Mouse (Mus musculus) spleen, adult 18-20 months (tissue): Measurements from ENCODE around the gene Olfr504.
"Not testable (repeated sequence)": the region's sequence is repeated elsewhere in the genome, so short reads cannot be mapped to it uniquely, and the experiment has no call there.

Experiments used
- DNase-seq, 2 experiments: peaks; one replicate each; pipeline ENCODE4 v3.0.0; 2022; ENCODE audit warnings: mixed read lengths in 2 of 2

The Olfr504 gene

GRCm38 (mm10) chr7:108565693-108566092 is at the start of gene Olfr504:
Olfr504 (minus strand) TSS chr7:108565793.
- DNase-seq = no peak

- DNase-seq = no peak
These were observed 48.5 kb upstream of the Olfr504 start for GRCm38 (mm10) chr7:108614110-108614509.

DNA sequence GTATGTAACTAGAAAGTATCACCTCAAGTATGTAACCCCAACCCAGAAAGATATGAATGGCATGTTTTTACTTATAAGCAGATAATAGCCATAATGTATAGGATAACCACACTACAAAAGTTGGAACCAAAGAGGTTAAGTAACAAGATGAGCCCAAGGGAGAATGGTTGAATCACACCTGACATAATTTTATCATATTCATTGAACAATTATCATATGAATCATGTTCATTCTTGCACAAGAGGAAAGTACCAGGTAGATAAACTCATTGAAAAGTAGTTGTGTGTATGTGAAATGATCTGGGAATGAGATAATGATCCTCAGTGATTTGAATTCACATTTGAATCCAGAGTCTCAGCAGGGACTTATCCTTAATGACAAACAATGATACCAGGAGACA is 44.9 kb upstream of the Olfr504 start, which contains the start of gene Olfr506:
Gene Olfr506 (plus strand): TSS at position 301 of the 400 bp plus-strand sequence.
- no peak for DNase-seq

DNA sequence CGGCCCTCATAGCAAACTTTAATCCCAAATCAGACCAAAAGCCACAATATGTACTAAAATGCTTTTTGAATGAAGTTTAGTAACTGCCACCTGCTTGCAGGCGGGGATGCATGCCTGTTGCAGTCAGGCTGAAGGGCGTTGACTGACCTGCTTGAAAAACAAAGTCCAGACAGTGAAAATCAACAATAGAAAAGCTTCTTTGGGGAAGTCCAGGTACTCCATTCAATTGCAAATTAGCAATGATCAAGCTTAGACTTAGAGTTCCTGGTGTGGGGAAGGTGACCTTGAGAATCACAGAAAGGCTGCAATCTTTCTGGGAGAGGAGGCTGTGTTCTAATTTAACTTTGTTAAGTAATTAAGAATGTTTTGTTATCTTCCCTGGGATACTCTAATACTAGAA is 36.3 kb upstream of the Olfr504 start:
- DNase-seq = not testable (repeated sequence)

DNA sequence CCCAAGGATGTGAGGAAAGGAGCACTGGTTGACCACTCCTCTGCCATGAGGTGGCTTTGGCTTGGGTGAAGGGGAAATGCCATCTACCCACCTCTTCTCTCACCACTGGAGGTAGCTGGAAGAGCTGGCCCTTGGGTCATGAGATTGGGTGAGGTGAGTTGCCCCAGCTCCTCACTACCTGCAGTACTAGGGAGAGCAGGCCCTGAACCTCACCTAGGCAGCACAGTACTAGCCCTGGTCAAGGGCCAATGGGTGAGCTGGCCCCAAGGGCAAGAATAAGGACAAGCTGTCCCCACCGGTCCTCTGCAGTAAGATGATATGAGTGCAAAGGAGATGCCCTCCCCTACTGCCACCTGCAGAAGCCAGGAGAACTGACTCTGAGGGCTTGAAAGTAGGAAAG is 24.2 kb upstream of the Olfr504 start:
- no peak for DNase-seq

- not testable (repeated sequence) for DNase-seq
These were observed 21.4 kb downstream of the Olfr504 start, which contains the start of gene Olfr503 for GRCm38 (mm10) chr7:108544227-108544626. Olfr503 (plus strand) TSS chr7:108544527.

GRCm38 (mm10) chr7:108542416-108542815 is 23.2 kb downstream of the Olfr504 start:
- no peak for DNase-seq

DNA sequence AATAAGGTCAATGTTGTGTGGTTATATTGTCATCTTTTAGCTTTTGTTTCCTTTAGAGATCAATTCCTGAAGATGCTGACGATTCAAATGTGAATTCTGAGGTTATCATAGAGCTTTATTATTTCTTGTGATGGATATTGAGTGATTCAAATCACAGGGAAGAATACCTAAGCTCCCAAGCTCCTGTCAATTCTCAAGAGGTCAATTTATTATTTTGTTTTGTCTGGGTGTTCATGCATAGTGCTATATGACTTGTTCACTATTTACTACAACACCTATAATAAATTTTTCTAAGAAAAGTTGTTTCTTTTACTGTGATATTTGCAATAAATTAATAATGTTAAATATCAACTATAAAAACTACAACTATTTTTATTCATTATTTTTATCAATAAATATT is 40.6 kb downstream of the Olfr504 start, which contains the start of gene Olfr502:
Gene Olfr502 (minus strand): TSS at position 101 of the 400 bp plus-strand sequence.
- DNase-seq = no peak
